Mouse (Mus musculus) liver, adult 2 months (tissue): ENCODE measurements at regions not wholly inside any gene's neighbourhood (a gene's known extent, or its start where the extent isn't known, plus 50 kb on each side); places are given as distances from the start of the nearest gene placed in this dataset.
"Not testable (repeated sequence)": the region's sequence is repeated elsewhere in the genome, so short reads cannot be mapped to it uniquely, and the experiment has no call there.

Source experiments
- DNase-seq: peaks from one replicate; pipeline ENCODE4 v3.0.0-alpha.2; 2011; ENCODE audit warnings: low read depth, low spot score; ENCODE audit errors: extremely low read depth
- H3K27ac ChIP-seq: fragments of 200-500 bp; replicated peaks from 2 replicates; pipeline ENCODE4 v1.5.1; 2012; ENCODE audit warnings: low read depth, mild to moderate bottlenecking, control low read depth, inconsistent platforms, low read length; ENCODE audit not compliant: insufficient read depth
- H3K27me3 ChIP-seq: fragments of 200-500 bp; 2 replicates; pipeline ENCODE4 v1.6.1; 2012; ENCODE audit warnings: mild to moderate bottlenecking, moderate library complexity, low read length, inconsistent platforms; ENCODE audit not compliant: control insufficient read depth, insufficient read depth
- H3K36me3 ChIP-seq: fragments of 200-500 bp; 2 replicates; pipeline ENCODE4 v1.6.1; 2012; ENCODE audit warnings: low read length, inconsistent platforms; ENCODE audit not compliant: control insufficient read depth, insufficient read depth
- H3K4me1 ChIP-seq: fragments of 200-500 bp; 2 replicates; pipeline ENCODE4 v1.6.1; 2011; ENCODE audit warnings: low read length; ENCODE audit not compliant: control insufficient read depth, insufficient read depth
- H3K4me3 ChIP-seq: fragments of 200-500 bp; 2 replicates; pipeline ENCODE4 v1.5.1; 2011; ENCODE audit warnings: low read depth, mild to moderate bottlenecking, control low read depth, low read length, moderate library complexity; ENCODE audit not compliant: insufficient read depth
- H3K79me2 ChIP-seq: fragments of 200-500 bp; 2 replicates; pipeline ENCODE4 v1.6.1; 2012; ENCODE audit warnings: inconsistent platforms, mild to moderate bottlenecking, low read length, moderate library complexity; ENCODE audit not compliant: control insufficient read depth, insufficient read depth
- H3K9ac ChIP-seq: fragments of 200-500 bp; 2 replicates; pipeline ENCODE4 v1.6.1; 2012; ENCODE audit warnings: low read depth, mild to moderate bottlenecking, control low read depth, inconsistent platforms, low read length
- CTCF ChIP-seq: fragments of 200-500 bp; IDR thresholded peaks from 2 replicates; pipeline ENCODE4 v1.5.1; 2011; ENCODE audit warnings: low read depth, low read length, control low read depth
- POLR2A ChIP-seq: fragments of 200-500 bp; IDR thresholded peaks from 2 replicates; pipeline ENCODE4 v1.6.1; 2011; ENCODE audit warnings: low read length, control low read depth; ENCODE audit not compliant: insufficient read depth; ENCODE audit errors: extremely low read depth
- WGBS: fragments of 180-500 bp; shearing (Covaris S2); methylation state at CpG from one replicate; pipeline ENCODE4 v1.1.7; 2018; 5-methylcytosine and 5-hydroxymethylcytosine counted together

DNA sequence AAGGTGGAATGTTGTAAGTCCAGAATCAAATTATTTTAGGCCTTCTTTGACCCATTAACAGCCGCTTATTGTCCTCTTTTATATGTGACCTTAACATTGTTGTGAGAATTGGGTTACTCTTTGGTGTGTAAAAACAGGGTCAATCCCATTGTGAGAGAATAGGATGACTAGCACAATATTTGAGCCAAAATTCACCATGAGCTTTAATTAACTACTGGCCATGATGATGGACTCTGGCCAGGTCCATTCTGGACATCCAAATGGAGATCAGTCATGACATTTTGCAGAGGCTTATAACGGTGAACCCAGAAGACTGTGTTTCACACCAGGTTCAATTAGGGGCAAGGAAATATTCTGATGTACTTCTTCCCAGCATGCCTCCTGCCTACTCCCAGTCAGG lies 3548.0 kb downstream of the 9330182O14Rik start:
- Histone ChIP-seq H3K4me3 (no peak overlapping the region), H3K36me3 (no peaks in the 10 kb centered on the region), H3K4me1 (peaks cover 6% of the 10 kb centered on the region; the same call in 1 of the 2 replicates), H3K27me3 (no peaks in the 10 kb centered on the region), H3K27ac (no peak overlapping the region), H3K79me2 (no peaks in the 10 kb centered on the region), H3K9ac (no peak overlapping the region)
- 91% methylated on average over 2 of the region's 2 CpGs for WGBS
- no peak for TF ChIP-seq POLR2A
- no peak for TF ChIP-seq CTCF
- DNase-seq, result no peak

GRCm38 (mm10) chr15:43691998-43692397 lies 3557.8 kb downstream of the 9330182O14Rik start:
- not testable (repeated sequence) for DNase-seq, H3K27me3 ChIP-seq, H3K9ac ChIP-seq, H3K79me2 ChIP-seq, H3K4me1 ChIP-seq, H3K36me3 ChIP-seq, H3K4me3 ChIP-seq, H3K27ac ChIP-seq

DNA sequence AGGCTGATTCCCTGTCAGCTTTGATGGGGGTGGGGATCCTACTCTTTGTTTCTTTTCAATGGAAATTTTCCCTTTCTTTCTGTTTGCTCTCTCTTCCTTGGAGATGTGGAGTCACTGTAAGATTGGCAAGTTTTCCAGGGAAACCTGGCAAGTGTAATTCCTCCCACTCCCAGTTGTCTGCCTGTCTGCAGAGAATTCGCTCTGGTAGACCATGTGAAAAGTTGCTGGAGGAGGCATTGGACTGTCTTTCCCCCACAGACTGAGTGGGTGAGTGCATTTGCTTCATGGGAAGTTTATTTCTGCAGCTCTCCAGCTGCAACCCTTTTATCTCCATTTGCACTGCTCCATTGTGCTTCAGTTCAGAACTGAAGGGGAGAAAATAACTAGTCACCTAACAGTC lies 3561.3 kb downstream of the 9330182O14Rik start:
- DNase-seq, result no peak
- H3K27me3 ChIP-seq, result no peaks in the 10 kb centered on the region
- TF ChIP-seq POLR2A (no peak), CTCF (no peak)
- H3K4me1 ChIP-seq, result no peaks in the 10 kb centered on the region
- no peak overlapping the region for H3K27ac ChIP-seq
- no peaks in the 10 kb centered on the region for H3K79me2 ChIP-seq
- H3K36me3 ChIP-seq, result no peaks in the 10 kb centered on the region
- H3K9ac ChIP-seq, result no peak overlapping the region
- H3K4me3 ChIP-seq, result no peak overlapping the region
- WGBS, result 73% methylated on average over 1 of the region's 1 CpGs

- no peak overlapping the region for H3K9ac ChIP-seq
- no peaks in the 10 kb centered on the region for H3K4me1 ChIP-seq
- H3K4me3 ChIP-seq, result no peak overlapping the region
- H3K27ac ChIP-seq, result no peak overlapping the region
- H3K79me2 ChIP-seq, result no peaks in the 10 kb centered on the region
- DNase-seq, result no peak
- WGBS, result 96% methylated on average over 1 of the region's 1 CpGs
- H3K36me3 ChIP-seq, result no peaks in the 10 kb centered on the region
- TF ChIP-seq POLR2A, result no peak
- TF ChIP-seq CTCF, result no peak
- H3K27me3 ChIP-seq, result no peaks in the 10 kb centered on the region
Measured at GRCm38 (mm10) chr15:43717035-43717434, 3582.9 kb downstream of the 9330182O14Rik start.

DNA sequence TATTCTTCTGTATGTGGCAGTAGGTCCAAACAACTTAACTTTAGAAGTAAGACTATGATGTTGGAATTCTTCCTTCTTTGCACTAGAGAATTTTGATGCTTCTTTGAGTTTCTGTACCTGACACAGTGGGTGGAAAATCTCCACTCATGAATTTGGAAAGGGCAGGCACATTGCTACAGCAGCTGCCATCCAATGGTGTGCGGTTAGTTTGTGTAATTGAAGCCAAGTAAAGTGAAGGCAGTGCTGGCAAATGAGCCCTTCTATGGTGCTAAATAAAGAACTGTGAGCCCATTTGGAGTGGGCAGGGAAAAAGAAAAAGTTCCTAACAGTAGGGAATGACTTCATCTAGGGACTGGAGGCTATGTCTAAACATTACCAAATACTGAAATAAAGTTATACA lies 3583.4 kb downstream of the 9330182O14Rik start:
- H3K27me3 ChIP-seq, result no peaks in the 10 kb centered on the region
- no peak overlapping the region for H3K27ac ChIP-seq
- no peaks in the 10 kb centered on the region for H3K4me1 ChIP-seq
- no peak overlapping the region for H3K9ac ChIP-seq
- no peak for DNase-seq
- no peaks in the 10 kb centered on the region for H3K79me2 ChIP-seq
- WGBS, result 90% methylated on average over 1 of the region's 1 CpGs
- H3K36me3 ChIP-seq, result no peaks in the 10 kb centered on the region
- no peak overlapping the region for H3K4me3 ChIP-seq
- TF ChIP-seq CTCF, result no peak
- no peak for TF ChIP-seq POLR2A

- TF ChIP-seq CTCF (no peak), POLR2A (no peak)
- Histone ChIP-seq H3K4me1 (no peaks in the 10 kb centered on the region), H3K36me3 (no peaks in the 10 kb centered on the region), H3K27ac (no peak overlapping the region), H3K27me3 (no peaks in the 10 kb centered on the region), H3K4me3 (no peak overlapping the region), H3K9ac (no peak overlapping the region), H3K79me2 (no peaks in the 10 kb centered on the region)
- WGBS, result 72% methylated on average over 1 of the region's 1 CpGs
- DNase-seq, result no peak
Measured at GRCm38 (mm10) chr15:43720916-43721315, 3586.8 kb downstream of the 9330182O14Rik start.
